Mouse (Mus musculus) CD4-positive, CD25-positive, alpha-beta regulatory T cell (primary cell): ENCODE measurements around the gene Ap5m1. TPM values are rescaled to one million over a fixed set of nuclear protein-coding genes. Genes with fewer than 3 reads are reported as not detected.

Experiments used
- polyA plus RNA-seq: library from polyadenylated mRNA; unstranded; fragments of 100-300 nt; shearing (Covaris generic); gene quantifications from one replicate; pipeline ENCODE4 v1.2.1, GENCODE M21; 2017

Ap5m1 gene
- polyA plus RNA-seq, result 61.1 TPM

GRCm38 (mm10) chr14:49065529-49066273 lies at the start of gene Ap5m1:
Ap5m1 (plus strand) TSS chr14:49066097.

DNA sequence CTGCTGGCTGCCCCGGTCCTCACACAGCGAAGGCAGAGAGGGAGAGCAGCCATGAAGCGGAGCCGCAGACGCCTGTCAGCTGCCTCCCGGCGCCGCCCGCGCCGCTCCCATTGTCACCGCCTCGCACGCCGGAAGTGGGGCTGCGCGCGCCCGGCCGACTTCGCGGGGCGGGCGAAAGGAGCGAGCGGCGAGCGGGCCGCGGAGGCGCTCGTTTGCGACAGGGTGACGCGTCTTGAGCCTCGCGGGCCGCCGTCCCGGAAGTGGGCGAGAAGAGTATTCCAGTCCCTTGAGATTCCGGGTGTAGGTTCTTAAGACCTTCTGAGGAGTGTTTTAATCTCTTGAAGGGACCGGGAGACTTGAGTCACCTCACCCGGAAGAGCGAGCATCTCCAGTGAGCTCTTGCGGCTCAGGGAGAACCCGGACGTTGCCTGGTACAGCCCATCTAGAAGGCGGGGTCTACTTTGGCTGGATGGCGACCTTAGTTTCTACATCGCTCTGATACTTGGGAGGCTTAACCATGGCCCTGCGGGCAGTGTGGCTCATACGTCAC lies 452 bp downstream of the Ap5m1 start, which contains the start of gene Exoc5:
Gene Exoc5, minus strand, starts transcription at position 380 of the 550 bp plus-strand sequence.

Other genes starting within 250 kb of the Ap5m1 start
- 71.3 TPM for gene Exoc5, start 556 bp downstream of the Ap5m1 start, polyA plus RNA-seq
- gene Naa30, start 106.1 kb downstream of the Ap5m1 start, polyA plus RNA-seq, result 37.2 TPM
- gene ccdc198, start 179.4 kb downstream of the Ap5m1 start, polyA plus RNA-seq, result 0.25 TPM